8 mouse cellular contexts compared by ENCODE assay signal in genomic region chr9:123159330-123159729, GRCm38 (mm10). TPM values are rescaled to one million over a fixed set of nuclear protein-coding genes. Genes with fewer than 3 reads are reported as not detected.
DNase-seq lines count a peak whose midpoint lies in the region; ATAC-seq lines count a peak whose summit lies in the region.

No protein-coding gene starts in this region.

- 45% methylated on average over 7 of the region's 7 CpGs for WGBS in liver, embryonic 12.5 days (ENCODE audit: insufficient replicate concordance)

- H3K9me3 ChIP-seq in liver, embryonic 12.5 days (replicated peaks) = no peaks in the 10 kb centered on the region

- no peak overlapping the region for H3K27ac ChIP-seq in liver, embryonic 12.5 days

- DNase-seq in ovary, postnatal 14 days (ENCODE audit: low spot score) = peak; percentile 69
- no peak for DNase-seq in ovary, postnatal 10 days (ENCODE audit: low spot score)
- peak; percentile 67 for DNase-seq in adrenal gland, adult 2 months
- DNase-seq in kidney, postnatal 14 days = peak; percentile 86
- DNase-seq in right cerebral cortex, adult 18-20 months = peak; percentile 74

- H3K4me2 ChIP-seq in liver, embryonic 12.5 days = no peak overlapping the region

- H3K4me1 ChIP-seq in liver, embryonic 12.5 days = peaks cover 6% of the 10 kb centered on the region

- no peaks in the 10 kb centered on the region; the same call in 1 of the 2 replicates for H3K27me3 ChIP-seq in liver, embryonic 12.5 days (replicated peaks)

- H3K9ac ChIP-seq in liver, embryonic 12.5 days = no peak overlapping the region

- peak; percentile 77 for ATAC-seq in frontal cortex, adult (ENCODE audit: low TSS enrichment)
- peak; percentile 18; the same call in 1 of the 2 replicates for ATAC-seq in liver, embryonic 12.5 days
- ATAC-seq in erythroblast, adult 5-6 weeks (replicated peaks; ENCODE audit: low FRiP score, poor library complexity, severe bottlenecking) = no peak

- no peaks in the 10 kb centered on the region for H3K36me3 ChIP-seq in liver, embryonic 12.5 days

- no peak overlapping the region for H3K4me3 ChIP-seq in liver, embryonic 12.5 days

RNA-seq across cellular contexts. Expression of gene Clec3b, which starts 8.6 kb away (rescaled TPM):
- 10 to 100 TPM; 27.6 to 47.5 TPM for total RNA-seq in adrenal gland, adult 2 months (2021)
- polyA plus RNA-seq in adrenal gland, adult 2 months (2012; rRNA removed) = 34.0 and 58.3 TPM in 2 replicates
- polyA plus RNA-seq in liver, embryonic 12.5 days (2016; fragmentation: Nextera tagmentation; extraction: Ambion mirVana) = not detected in 2 replicates
- total RNA-seq in erythroblast, adult 5-6 weeks (2015; ENCODE audit: low replicate concordance) = not detected in 2 replicates
- total RNA-seq in erythroblast, adult 5-6 weeks (2017; ENCODE audit: low replicate concordance) = not detected in 2 replicates

RNA-seq across cellular contexts. Expression of gene Exosc7, which starts 46.3 kb away (rescaled TPM):
- 10 to 100 TPM; 29.6 to 39.3 TPM for total RNA-seq in adrenal gland, adult 2 months (2021)
- 7.5 and 7.6 TPM in 2 replicates for polyA plus RNA-seq in adrenal gland, adult 2 months (2012; rRNA removed)
- polyA plus RNA-seq in liver, embryonic 12.5 days (2016; fragmentation: Nextera tagmentation; extraction: Ambion mirVana) = 116 and 123 TPM in 2 replicates
- 6.5 and 12.3 TPM in 2 replicates for total RNA-seq in erythroblast, adult 5-6 weeks (2015; ENCODE audit: low replicate concordance)
- 12.9 and 24.5 TPM in 2 replicates for total RNA-seq in erythroblast, adult 5-6 weeks (2017; ENCODE audit: low replicate concordance)

RNA-seq across cellular contexts. Expression of gene Zdhhc3, which starts 46.3 kb away (rescaled TPM):
- total RNA-seq in adrenal gland, adult 2 months (2021) = 10 to 100 TPM; 62.8 to 83.5 TPM
- 221 and 236 TPM in 2 replicates for polyA plus RNA-seq in adrenal gland, adult 2 months (2012; rRNA removed)
- 51.2 and 52.1 TPM in 2 replicates for polyA plus RNA-seq in liver, embryonic 12.5 days (2016; fragmentation: Nextera tagmentation; extraction: Ambion mirVana)
- 11.7 and 24.9 TPM in 2 replicates for total RNA-seq in erythroblast, adult 5-6 weeks (2015; ENCODE audit: low replicate concordance)
- total RNA-seq in erythroblast, adult 5-6 weeks (2017; ENCODE audit: low replicate concordance) = 8.4 and 15.1 TPM in 2 replicates

RNA-seq across cellular contexts. Expression of gene Cdcp1, which starts 56.5 kb away (rescaled TPM):
- total RNA-seq in adrenal gland, adult 2 months (2021) = under 1 TPM; 0.14 to 0.17 TPM
- 0.06 and 0.08 TPM in 2 replicates for polyA plus RNA-seq in adrenal gland, adult 2 months (2012; rRNA removed)
- polyA plus RNA-seq in liver, embryonic 12.5 days (2016; fragmentation: Nextera tagmentation; extraction: Ambion mirVana) = 0.18 and 0.25 TPM in 2 replicates
- not detected in 2 replicates for total RNA-seq in erythroblast, adult 5-6 weeks (2015; ENCODE audit: low replicate concordance)
- total RNA-seq in erythroblast, adult 5-6 weeks (2017; ENCODE audit: low replicate concordance) = not detected in 2 replicates

Comparison
In these comparisons a context has a peak if more than half of its experiments do, and no peak if none do; other contexts are left out.
1. RNA of gene Clec3b, which starts 8.6 kb away (total RNA-seq): 27.6 to 47.5 TPM in adrenal gland, adult 2 months; not detected in erythroblast, adult 5-6 weeks; every median in the first group is over 10 times any median in the second.